Mouse (Mus musculus): ENCODE results near the gene Eef1akmt4. TPM values are rescaled to one million over a fixed set of nuclear protein-coding genes. Genes with fewer than 3 reads are reported as not detected.

Gene Eef1akmt4
- polyA plus RNA-seq, 2 experiments: 28.0 to 38.8 TPM

- no peak within 1 kb of the TSS for H3K27ac ChIP-seq (replicated peaks; ENCODE audit: low read depth, low read length)
- ATAC-seq (ENCODE audit: low FRiP score, low read depth): peak; percentile 43
- WGBS: 2% methylated on average over 50 of the region's 92 CpGs
These were observed 10.0 kb downstream of the Eef1akmt4 start, which contains the start of gene Camk2n2 for GRCm38 (mm10) chr16:20621191-20621990. Gene Camk2n2, minus strand, starts transcription at chr16:20621287.

DNA sequence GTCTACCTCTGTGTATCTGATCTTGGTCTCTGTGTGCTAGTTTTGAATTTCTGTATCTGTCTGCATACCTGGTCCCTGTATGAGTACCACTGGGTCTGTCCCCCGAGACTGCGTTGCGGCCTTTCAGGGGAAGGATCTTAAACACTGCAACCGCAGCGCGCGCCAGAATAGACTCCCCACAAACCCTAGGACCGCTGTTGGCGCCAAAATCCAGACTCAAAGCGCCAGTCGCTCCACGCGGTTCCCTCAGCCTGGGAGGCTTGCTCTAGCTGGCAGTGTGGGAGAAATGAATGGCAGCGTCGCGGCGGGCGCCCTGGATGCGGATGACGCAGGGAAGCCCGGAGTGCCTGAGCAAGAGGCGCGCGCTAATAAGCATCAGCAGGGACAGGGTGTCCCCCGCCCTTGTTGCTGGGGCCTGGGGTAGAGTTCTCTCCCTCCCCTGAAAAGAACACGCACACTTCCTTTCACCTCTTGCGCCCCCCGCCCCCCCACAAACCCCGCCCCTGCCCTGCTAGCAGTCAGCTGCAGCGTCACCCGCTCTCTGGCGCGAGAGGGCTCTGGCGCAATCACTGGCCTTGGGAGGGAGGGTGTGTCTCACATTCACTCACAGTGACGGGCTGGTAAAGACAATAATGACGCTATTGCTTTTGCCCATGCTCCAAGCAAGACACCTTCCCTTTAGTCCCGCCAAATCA lies 10.7 kb downstream of the Eef1akmt4 start:
- Histone ChIP-seq H3K4me3 (replicated peaks; ENCODE audit: low read length) (peak overlapping the region; percentile 69), H3K4me1 (ENCODE audit: control insufficient read depth, insufficient read depth, low read length) (peaks cover 23% of the 10 kb centered on the region), H3K27ac (replicated peaks; ENCODE audit: low read depth, low read length) (no peak overlapping the region), H3K9ac (ENCODE audit: low read depth, low read length, severe bottlenecking) (peak overlapping the region; percentile 64), H3K9me3 (ENCODE audit: control insufficient read depth, low read length) (no peaks in the 10 kb centered on the region), H3K36me3 (ENCODE audit: control insufficient read depth, insufficient read depth, low read length) (no peaks in the 10 kb centered on the region), H3K4me2 (replicated peaks; ENCODE audit: low read depth, low read length, severe bottlenecking) (peak overlapping the region; percentile 98), H3K27me3 (ENCODE audit: control insufficient read depth, insufficient read depth, low read length) (peaks cover 23% of the 10 kb centered on the region)
- WGBS: under 1% methylated on average over 35 of the region's 37 CpGs
- peak; percentile 48 for ATAC-seq (ENCODE audit: low FRiP score, low read depth)
- no peak for TF ChIP-seq POLR2A (IDR thresholded peaks at IDR 0.05; ENCODE audit: borderline replicate concordance, extremely low read depth, insufficient read depth, insufficient read length)
- peak; percentile 57 for DNase-seq (ENCODE audit: low spot score)

More at GRCm38 (mm10) chr16:20621191-20621990, 10.0 kb downstream of the Eef1akmt4 start, which contains the start of gene Camk2n2:
- Histone ChIP-seq H3K9me3 (ENCODE audit: control insufficient read depth, low read length) (no peaks in the 10 kb centered on the region), H3K27me3 (ENCODE audit: control insufficient read depth, insufficient read depth, low read length) (peaks cover 23% of the 10 kb centered on the region), H3K36me3 (ENCODE audit: control insufficient read depth, insufficient read depth, low read length) (no peaks in the 10 kb centered on the region), H3K4me1 (ENCODE audit: control insufficient read depth, insufficient read depth, low read length) (peaks cover 23% of the 10 kb centered on the region), H3K4me2 (replicated peaks; ENCODE audit: low read depth, low read length, severe bottlenecking) (peak within 1 kb of the TSS; percentile 98), H3K9ac (ENCODE audit: low read depth, low read length, severe bottlenecking) (peak within 1 kb of the TSS; percentile 64), H3K4me3 (replicated peaks; ENCODE audit: low read length) (peak within 1 kb of the TSS; percentile 69)
- TF ChIP-seq POLR2A (IDR thresholded peaks at IDR 0.05; ENCODE audit: borderline replicate concordance, extremely low read depth, insufficient read depth, insufficient read length): no peak
- peak; percentile 18 for DNase-seq (ENCODE audit: low spot score)

GRCm38 (mm10) chr16:20623211-20623610 lies 11.8 kb downstream of the Eef1akmt4 start:
- 71% methylated on average over 2 of the region's 2 CpGs for WGBS
- Histone ChIP-seq H3K9ac (ENCODE audit: low read depth, low read length, severe bottlenecking) (no peak overlapping the region), H3K4me1 (ENCODE audit: control insufficient read depth, insufficient read depth, low read length) (peaks cover 23% of the 10 kb centered on the region), H3K36me3 (ENCODE audit: control insufficient read depth, insufficient read depth, low read length) (no peaks in the 10 kb centered on the region), H3K27me3 (ENCODE audit: control insufficient read depth, insufficient read depth, low read length) (peaks cover 23% of the 10 kb centered on the region), H3K9me3 (ENCODE audit: control insufficient read depth, low read length) (no peaks in the 10 kb centered on the region), H3K4me3 (replicated peaks; ENCODE audit: low read length) (no peak overlapping the region), H3K4me2 (replicated peaks; ENCODE audit: low read depth, low read length, severe bottlenecking) (no peak overlapping the region), H3K27ac (replicated peaks; ENCODE audit: low read depth, low read length) (no peak overlapping the region)
- ATAC-seq (ENCODE audit: low FRiP score, low read depth): no peak
- no peak for DNase-seq (ENCODE audit: low spot score)
- TF ChIP-seq POLR2A (IDR thresholded peaks at IDR 0.05; ENCODE audit: borderline replicate concordance, extremely low read depth, insufficient read depth, insufficient read length): no peak

DNA sequence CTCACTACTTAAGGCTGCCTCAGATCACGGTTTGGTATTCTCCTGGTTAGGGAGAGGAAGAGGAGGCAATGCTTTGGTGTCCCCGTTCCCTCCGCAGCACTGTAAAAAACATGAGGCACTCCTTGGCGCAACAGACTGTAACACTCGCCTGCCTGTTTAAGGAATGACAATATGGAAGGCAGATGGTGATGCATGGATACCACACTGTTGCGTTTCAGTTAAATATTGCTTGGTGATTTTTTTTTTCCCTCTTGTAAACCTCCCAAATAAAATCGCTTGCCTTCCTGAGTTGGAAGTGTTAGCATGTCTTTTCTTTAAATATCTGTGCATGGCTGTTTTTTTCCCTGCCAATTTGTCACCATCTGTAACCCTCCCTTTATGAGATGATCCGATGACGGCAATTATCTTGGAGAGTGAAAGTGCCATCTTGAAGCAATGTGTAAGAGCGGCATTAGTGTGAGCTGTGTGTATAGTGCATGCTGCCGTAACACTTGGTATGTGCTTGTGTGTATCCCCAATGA lies 17.5 kb downstream of the Eef1akmt4 start:
- no peak overlapping the region for H3K27ac ChIP-seq (replicated peaks; ENCODE audit: low read depth, low read length)
- no peak overlapping the region for H3K4me3 ChIP-seq (replicated peaks; ENCODE audit: low read length)
- H3K4me2 ChIP-seq (replicated peaks; ENCODE audit: low read depth, low read length, severe bottlenecking): peak overlapping the region; percentile 87; the same call in 1 of the 2 replicates
- ATAC-seq (ENCODE audit: low FRiP score, low read depth) (no peak), DNase-seq (ENCODE audit: low spot score) (no peak)
- H3K36me3 ChIP-seq (ENCODE audit: control insufficient read depth, insufficient read depth, low read length): no peaks in the 10 kb centered on the region
- H3K9me3 ChIP-seq (ENCODE audit: control insufficient read depth, low read length): no peaks in the 10 kb centered on the region
- no peaks in the 10 kb centered on the region for H3K4me1 ChIP-seq (ENCODE audit: control insufficient read depth, insufficient read depth, low read length)
- no peak overlapping the region for H3K9ac ChIP-seq (ENCODE audit: low read depth, low read length, severe bottlenecking)
- WGBS: 33% methylated on average over 11 of the region's 11 CpGs
- no peak for TF ChIP-seq POLR2A (IDR thresholded peaks at IDR 0.05; ENCODE audit: borderline replicate concordance, extremely low read depth, insufficient read depth, insufficient read length)
- 0 out of 2 replicates have a peak, but pooled peaks cover 4% of the 10 kb centered on the region for H3K27me3 ChIP-seq (ENCODE audit: control insufficient read depth, insufficient read depth, low read length)

Measured in limb, embryonic 14.5 days (tissue).